Mouse (Mus musculus) ES-E14 (cell line): ENCODE data around the gene Gfod2. TPM values are rescaled to one million over a fixed set of nuclear protein-coding genes. Genes with fewer than 3 reads are reported as not detected.

Source experiments
- DNase-seq: peaks from one replicate; pipeline ENCODE4 v3.0.0-alpha.2; 2013; ENCODE audit warnings: low read depth, low spot score
- H3K27ac ChIP-seq: 2 replicates; pipeline ENCODE4 v1.5.1; 2012; ENCODE audit warnings: low read depth, mild to moderate bottlenecking, low read length, moderate library complexity, mixed read lengths; ENCODE audit not compliant: poor library complexity, insufficient read depth, severe bottlenecking
- H3K36me3 ChIP-seq: 2 replicates; pipeline ENCODE4 v1.6.1; 2012; ENCODE audit warnings: mild to moderate bottlenecking, low read length, moderate library complexity, mixed read lengths; ENCODE audit not compliant: control insufficient read depth, poor library complexity, insufficient read depth, severe bottlenecking
- H3K4me1 ChIP-seq, 2 experiments: fragments of 150-350 bp in 1 of 2; sonication (generic) in 1 of 2; 2 replicates each; pipeline ENCODE4 v1.6.1; 2012; ENCODE audit warnings: low read length in 2 of 2, mild to moderate bottlenecking in 1 of 2, mixed read lengths in 1 of 2; ENCODE audit not compliant: control insufficient read depth in 2 of 2, insufficient read depth in 2 of 2, poor library complexity in 1 of 2
- H3K4me3 ChIP-seq, 2 experiments: fragments of 150-350 bp in 1 of 2; sonication (generic) in 1 of 2; 2 replicates each; pipeline ENCODE4 v1.5.1; 2012; ENCODE audit warnings: low read length in 2 of 2, low read depth in 1 of 2, mild to moderate bottlenecking in 1 of 2, mixed read lengths in 1 of 2; ENCODE audit not compliant: insufficient read depth in 1 of 2, poor library complexity in 1 of 2, severe bottlenecking in 1 of 2
- H3K9ac ChIP-seq: 2 replicates; pipeline ENCODE4 v1.6.1; 2012; ENCODE audit warnings: low read depth, mild to moderate bottlenecking, low read length, mixed read lengths; ENCODE audit not compliant: poor library complexity, insufficient read depth, severe bottlenecking
- H3K9me3 ChIP-seq: fragments of 150-350 bp; sonication (generic); 2 replicates; pipeline ENCODE4 v1.6.1; 2012; ENCODE audit warnings: low read depth, mild to moderate bottlenecking, low read length; ENCODE audit not compliant: control insufficient read depth, insufficient read depth
- CHD2 ChIP-seq: IDR thresholded peaks from 2 replicates; pipeline ENCODE4 v1.6.1; 2014; ENCODE audit warnings: mild to moderate bottlenecking, low read depth, low read length, inconsistent platforms
- HCFC1 ChIP-seq: IDR thresholded peaks from 2 replicates; pipeline ENCODE4 v1.6.1; 2012; ENCODE audit warnings: low read length, inconsistent platforms, borderline replicate concordance; ENCODE audit not compliant: insufficient read depth
- MAFK ChIP-seq: IDR thresholded peaks from 2 replicates; pipeline ENCODE4 v1.6.1; 2014; ENCODE audit warnings: mild to moderate bottlenecking, low read depth, low read length, inconsistent platforms; ENCODE audit not compliant: insufficient read depth
- ZC3H11A ChIP-seq: IDR thresholded peaks from 2 replicates; pipeline ENCODE4 v1.6.1; 2012; ENCODE audit warnings: low read depth, mild to moderate bottlenecking, inconsistent platforms, low read length, borderline replicate concordance
- ZNF384 ChIP-seq: IDR thresholded peaks from 2 replicates; pipeline ENCODE4 v1.6.1; 2012; ENCODE audit warnings: low read depth, low read length, inconsistent platforms
- in situ Hi-C, 2 experiments: fragments of 600-800 bp; cut with MboI; formaldehyde crosslinking; loops; one replicate each; pipeline ENCODE4 v1.15.1; 2025; ENCODE audit warnings: low sequenced_read_pairs in 2 of 2, inconsistent platforms in 1 of 2; ENCODE audit not compliant: unreplicated experiment in 2 of 2
- total RNA-seq: library from RNA; depleted of rRNA; stranded (reverse); fragments of 300-350 nt; gene quantifications from 2 replicates; pipeline ENCODE4 v1.2.3, GENCODE M21; 2012

The Gfod2 gene
- total RNA-seq, 1 experiment: 11.0 TPM

- in situ Hi-C loops: no loop called here
- Histone ChIP-seq H3K36me3 (peaks cover 16% of the 10 kb centered on the region), H3K9ac (no peak overlapping the region), H3K4me3 (no peak overlapping the region), H3K27ac (no peak overlapping the region), H3K9me3 (no peaks in the 10 kb centered on the region), H3K4me1 (peaks cover 3 to 17% of the 10 kb centered on the region in 2 experiments; a peak in 1 of 4 replicates)
- peak; percentile 37; the same call in 1 of the 2 replicates for TF ChIP-seq ZNF384
- TF ChIP-seq HCFC1: no peak
- no peak for TF ChIP-seq ZC3H11A
- no peak for DNase-seq
Observed at GRCm38 (mm10) chr8:105704955-105705354, 53.5 kb downstream of the Gfod2 start.

GRCm38 (mm10) chr8:105704146-105704812 is 54.2 kb downstream of the Gfod2 start:
- H3K27ac ChIP-seq: no peak overlapping the region
- H3K9ac ChIP-seq: 0 out of 2 replicates have a peak overlapping the region, but pooled peaks have one; percentile 0
- DNase-seq: no peak
- peaks cover 4 to 14% of the 10 kb centered on the region in 2 experiments; a peak in 1 of 4 replicates for H3K4me1 ChIP-seq
- TF ChIP-seq ZC3H11A (no peak), ZNF384 (no peak), CHD2 (no peak), MAFK (no peak), HCFC1 (no peak)
- H3K36me3 ChIP-seq: peaks cover 16% of the 10 kb centered on the region
- in situ Hi-C loops: no loop called here
- peak overlapping the region in 1 of 2 experiments; percentile 7; a peak in 1 of 4 replicates for H3K4me3 ChIP-seq
- no peaks in the 10 kb centered on the region for H3K9me3 ChIP-seq

GRCm38 (mm10) chr8:105702731-105703415 is 55.6 kb downstream of the Gfod2 start:
- no peaks in the 10 kb centered on the region for H3K9me3 ChIP-seq
- no peak overlapping the region for H3K9ac ChIP-seq
- DNase-seq: no peak
- no peak for TF ChIP-seq HCFC1
- no peak for TF ChIP-seq ZNF384
- TF ChIP-seq CHD2: no peak
- peaks cover 4 to 11% of the 10 kb centered on the region in 2 experiments; a peak in 1 of 4 replicates for H3K4me1 ChIP-seq
- in situ Hi-C loops: no loop called here
- H3K4me3 ChIP-seq: no peak overlapping the region
- H3K27ac ChIP-seq: no peak overlapping the region
- peaks cover 21% of the 10 kb centered on the region for H3K36me3 ChIP-seq

GRCm38 (mm10) chr8:105702001-105702401 is 56.5 kb downstream of the Gfod2 start:
- DNase-seq: no peak
- Histone ChIP-seq H3K27ac (no peak overlapping the region), H3K9ac (peak overlapping the region; percentile 72; the same call in 1 of the 2 replicates)

More at GRCm38 (mm10) chr8:105702001-105702401, 56.5 kb downstream of the Gfod2 start:
- TF ChIP-seq HCFC1 (no peak), ZC3H11A (no peak), MAFK (no peak), ZNF384 (no peak), CHD2 (no peak)
- H3K4me1 ChIP-seq: peaks cover 2 to 11% of the 10 kb centered on the region in 2 experiments; a peak in 1 of 4 replicates
- peak overlapping the region; percentile 71 to 78 for H3K4me3 ChIP-seq
- in situ Hi-C loops: no loop called here
- peaks cover 28% of the 10 kb centered on the region for H3K36me3 ChIP-seq
- H3K9me3 ChIP-seq: no peaks in the 10 kb centered on the region
